Mouse (Mus musculus): Measurements from ENCODE around the gene H2afj.

GRCm38 (mm10) chr6:136816826-136817225 is 8.8 kb downstream of the H2afj start:
- TF ChIP-seq GATA1 (IDR thresholded peaks at IDR 0.05; ENCODE audit: low read length) = no peak
- no peak for TF ChIP-seq TAL1 (IDR thresholded peaks at IDR 0.05; ENCODE audit: low read length)

All from erythroblast, embryonic 14.5 days (primary cell).